Mouse (Mus musculus): ENCODE data around the gene Gm13290.
A peak's percentile ranks its signal among the peaks of the same experiment; 100 is the strongest.
"Not testable (repeated sequence)": the region's sequence is repeated elsewhere in the genome, so short reads cannot be mapped to it uniquely, and the experiment has no call there.

GRCm38 (mm10) chr4:88757628-88758031, 16.0 kb upstream of the Gm13290 start:
- peak; percentile 66 for TF ChIP-seq CTCF (IDR thresholded peaks at IDR 0.05)
- peak; percentile 61; the same call in 1 of the 2 replicates for TF ChIP-seq POLR2A (IDR thresholded peaks at IDR 0.05; ENCODE audit: insufficient read depth, low read depth, low read length)
- not testable (repeated sequence) for TF ChIP-seq EP300 (IDR thresholded peaks at IDR 0.05; ENCODE audit: insufficient read depth, low read depth, low read length)
